Mouse (Mus musculus) midbrain, postnatal 0 days (tissue): ENCODE results near the gene Neurog2. TPM values are rescaled to one million over a fixed set of nuclear protein-coding genes. Genes with fewer than 3 reads are reported as not detected.

Experiments used
- ATAC-seq: fragments of 200-750 bp; cut with Nextera tagmentation; 2 replicates; pipeline ENCODE4 v1.8.0; 2017; ENCODE audit warnings: moderate number of reproducible peaks, mild to moderate bottlenecking, moderate TSS enrichment, moderate library complexity; ENCODE audit not compliant: low FRiP score
- DNase-seq: peaks from one replicate; pipeline ENCODE4 v3.0.0-alpha.2; 2015; ENCODE audit warnings: low spot score
- H3K27ac ChIP-seq: fragments of 300-500 bp; sonication (generic); 2 replicates; pipeline ENCODE4 v1.5.1; 2014; ENCODE audit warnings: low read depth, mild to moderate bottlenecking, low read length, mixed read lengths
- H3K27me3 ChIP-seq: fragments of 300-500 bp; sonication (generic); 2 replicates; pipeline ENCODE4 v1.6.1; 2014; ENCODE audit warnings: low read length, control low read depth, mixed read lengths; ENCODE audit not compliant: insufficient read depth
- H3K36me3 ChIP-seq: fragments of 300-500 bp; sonication (generic); 2 replicates; pipeline ENCODE4 v1.6.1; 2014; ENCODE audit warnings: low read length, control low read depth, mixed read lengths; ENCODE audit not compliant: insufficient read depth
- H3K4me1 ChIP-seq: fragments of 300-500 bp; sonication (generic); 2 replicates; pipeline ENCODE4 v1.6.1; 2014; ENCODE audit warnings: mild to moderate bottlenecking, control low read depth, antibody characterized with exemption, low read length, mixed read lengths; ENCODE audit not compliant: insufficient read depth
- H3K4me2 ChIP-seq: fragments of 300-500 bp; sonication (generic); 2 replicates; pipeline ENCODE4 v1.6.1; 2014; ENCODE audit warnings: low read depth, mild to moderate bottlenecking, low read length, mixed read lengths; ENCODE audit not compliant: poor library complexity, severe bottlenecking
- H3K4me3 ChIP-seq: fragments of 300-500 bp; sonication (generic); 2 replicates; pipeline ENCODE4 v1.5.1; 2014; ENCODE audit warnings: low read depth, mild to moderate bottlenecking, low read length, moderate library complexity
- H3K9ac ChIP-seq: fragments of 300-500 bp; sonication (generic); replicated peaks from 2 replicates; pipeline ENCODE4 v1.6.1; 2014; ENCODE audit warnings: mild to moderate bottlenecking, low read length, moderate library complexity, mixed read lengths; ENCODE audit not compliant: poor library complexity, severe bottlenecking
- H3K9me3 ChIP-seq: fragments of 300-500 bp; sonication (generic); 2 replicates; pipeline ENCODE4 v1.6.1; 2016; ENCODE audit warnings: low read length, control low read depth
- CTCF ChIP-seq: IDR thresholded peaks from 2 replicates; pipeline ENCODE4 v1.5.1; 2016; ENCODE audit warnings: antibody characterized with exemption, mild to moderate bottlenecking
- WGBS: fragments of 180-500 bp; shearing (Covaris S2); extraction: QIAGEN DNeasy Blood & Tissue Kit; methylation state at CpG from one replicate; pipeline ENCODE4 v1.1.7; 2014; 5-methylcytosine and 5-hydroxymethylcytosine counted together
- polyA plus RNA-seq: library from polyadenylated mRNA; unstranded; fragments of >200 nt; fragmentation: Nextera tagmentation; extraction: Ambion mirVana; gene quantifications from 2 replicates; pipeline ENCODE4 v1.2.1, GENCODE M21; 2015
- total RNA-seq: library from RNA; depleted of rRNA; stranded (reverse); fragments of >200 nt; gene quantifications from 2 replicates; pipeline ENCODE4 v1.2.3, GENCODE M21; 2014

Gene Neurog2
- total and polyA plus RNA-seq, 2 experiments from 2014 or later: 0.51 to 2.3 TPM

GRCm38 (mm10) chr3:127630735-127631372 lies 2.1 kb upstream of the Neurog2 start:
- H3K36me3 ChIP-seq: no peaks in the 10 kb centered on the region
- DNase-seq (no peak), ATAC-seq (no peak)
- no peak overlapping the region for H3K27ac ChIP-seq
- 5% methylated on average over 17 of the region's 17 CpGs for WGBS
- no peak overlapping the region for H3K9ac ChIP-seq
- peaks cover 65% of the 10 kb centered on the region for H3K27me3 ChIP-seq
- H3K4me3 ChIP-seq: no peak overlapping the region
- H3K9me3 ChIP-seq: no peaks in the 10 kb centered on the region
- no peak for TF ChIP-seq CTCF
- peaks cover 5% of the 10 kb centered on the region; the same call in 1 of the 2 replicates for H3K4me1 ChIP-seq
- H3K4me2 ChIP-seq: no peak overlapping the region

- H3K36me3 ChIP-seq: no peaks in the 10 kb centered on the region
- DNase-seq (no peak), ATAC-seq (no peak)
- H3K9me3 ChIP-seq: no peaks in the 10 kb centered on the region
- peaks cover 5% of the 10 kb centered on the region; the same call in 1 of the 2 replicates for H3K4me1 ChIP-seq
- TF ChIP-seq CTCF: no peak
- no peak overlapping the region for H3K9ac ChIP-seq
- H3K4me2 ChIP-seq: no peak overlapping the region
- WGBS: under 1% methylated on average over 10 of the region's 10 CpGs
- no peak overlapping the region for H3K27ac ChIP-seq
- H3K4me3 ChIP-seq: no peak overlapping the region
- peaks cover 64% of the 10 kb centered on the region for H3K27me3 ChIP-seq
Observed at GRCm38 (mm10) chr3:127631582-127631981, 1.4 kb upstream of the Neurog2 start.

GRCm38 (mm10) chr3:127632531-127632930 lies 404 bp upstream of the Neurog2 start:
- Histone ChIP-seq H3K4me1 (peaks cover 5% of the 10 kb centered on the region; the same call in 1 of the 2 replicates), H3K9ac (no peak overlapping the region), H3K27me3 (peaks cover 62% of the 10 kb centered on the region), H3K4me3 (peak overlapping the region; percentile 42), H3K36me3 (no peaks in the 10 kb centered on the region), H3K27ac (no peak overlapping the region), H3K9me3 (no peaks in the 10 kb centered on the region), H3K4me2 (peak overlapping the region; percentile 91)
- peak; percentile 62 for DNase-seq
- TF ChIP-seq CTCF: no peak
- peak; percentile 29; the same call in 1 of the 2 replicates for ATAC-seq
- WGBS: 2% methylated on average over 32 of the region's 32 CpGs

- Histone ChIP-seq H3K4me2 (peak overlapping the region; percentile 91), H3K9me3 (no peaks in the 10 kb centered on the region), H3K36me3 (no peaks in the 10 kb centered on the region), H3K9ac (no peak overlapping the region), H3K27me3 (peaks cover 57% of the 10 kb centered on the region), H3K4me1 (peaks cover 5% of the 10 kb centered on the region; the same call in 1 of the 2 replicates), H3K27ac (no peak overlapping the region), H3K4me3 (peak overlapping the region; percentile 42)
- peak; percentile 84 for ATAC-seq
- under 1% methylated on average over 55 of the region's 58 CpGs for WGBS
- DNase-seq: peak; percentile 69
- TF ChIP-seq CTCF: peak; percentile 84
Observed at GRCm38 (mm10) chr3:127634101-127634983, 1.4 kb downstream of the Neurog2 start.

GRCm38 (mm10) chr3:127634984-127635349 lies 2.0 kb downstream of the Neurog2 start:
- no peaks in the 10 kb centered on the region for H3K9me3 ChIP-seq
- TF ChIP-seq CTCF: no peak
- peaks cover 58% of the 10 kb centered on the region for H3K27me3 ChIP-seq
- no peak for DNase-seq
- no peak for ATAC-seq
- peaks cover 5% of the 10 kb centered on the region; the same call in 1 of the 2 replicates for H3K4me1 ChIP-seq
- H3K9ac ChIP-seq: no peak overlapping the region
- H3K27ac ChIP-seq: no peak overlapping the region
- WGBS: 9% methylated on average over 3 of the region's 3 CpGs
- H3K4me2 ChIP-seq: no peak overlapping the region
- H3K4me3 ChIP-seq: no peak overlapping the region
- H3K36me3 ChIP-seq: no peaks in the 10 kb centered on the region
